Mouse (Mus musculus) olfactory bulb, adult 2 months (tissue): ENCODE results near the gene Ttf1.

Experiments used
- CTCF ChIP-seq: fragments of 200-500 bp; IDR thresholded peaks from 2 replicates; pipeline ENCODE4 v1.5.1; 2012; ENCODE audit warnings: low read depth, mild to moderate bottlenecking, low read length, moderate library complexity; ENCODE audit not compliant: insufficient read depth
- POLR2A ChIP-seq: fragments of 200-500 bp; IDR thresholded peaks from 2 replicates; pipeline ENCODE4 v1.6.1; 2012; ENCODE audit warnings: mild to moderate bottlenecking, low read depth, low read length, moderate library complexity; ENCODE audit not compliant: insufficient read depth

- TF ChIP-seq CTCF = no peak
- TF ChIP-seq POLR2A = no peak
Observed at GRCm38 (mm10) chr2:29123907-29124569, 64.0 kb downstream of the Ttf1 start, which contains the start of gene Setx.
